Mouse (Mus musculus) liver, embryonic 16.5 days (tissue): ENCODE data around the gene Rab19. TPM values are rescaled to one million over a fixed set of nuclear protein-coding genes. Genes with fewer than 3 reads are reported as not detected.

Source experiments
- ATAC-seq: fragments of 200-750 bp; cut with Nextera tagmentation; 2 replicates; pipeline ENCODE4 v1.8.0; 2017; ENCODE audit warnings: low read depth, mild to moderate bottlenecking, moderate number of reproducible peaks, moderate library complexity
- H3K27ac ChIP-seq: fragments of 300-500 bp; sonication (generic); 2 replicates; pipeline ENCODE4 v1.5.1; 2014; ENCODE audit warnings: mild to moderate bottlenecking, low read length
- H3K27me3 ChIP-seq: fragments of 300-500 bp; sonication (generic); 2 replicates; pipeline ENCODE4 v1.6.1; 2014; ENCODE audit warnings: low read depth, low read length, mixed read lengths; ENCODE audit not compliant: control insufficient read depth, insufficient read depth
- H3K36me3 ChIP-seq: fragments of 300-500 bp; sonication (generic); 2 replicates; pipeline ENCODE4 v1.6.1; 2014; ENCODE audit warnings: mild to moderate bottlenecking; ENCODE audit not compliant: control insufficient read depth, insufficient read depth
- H3K4me1 ChIP-seq: fragments of 300-500 bp; sonication (generic); 2 replicates; pipeline ENCODE4 v1.6.1; 2014; ENCODE audit warnings: low read depth, low read length, mixed read lengths; ENCODE audit not compliant: control insufficient read depth
- H3K4me2 ChIP-seq: fragments of 300-500 bp; sonication (generic); 2 replicates; pipeline ENCODE4 v1.6.1; 2014; ENCODE audit warnings: low read depth, low read length, mixed read lengths
- H3K4me3 ChIP-seq: fragments of 300-500 bp; sonication (generic); 2 replicates; pipeline ENCODE4 v1.5.1; 2014; ENCODE audit warnings: low read depth, mild to moderate bottlenecking, low read length
- H3K9ac ChIP-seq: fragments of 300-500 bp; sonication (generic); 2 replicates; pipeline ENCODE4 v1.6.1; 2014; ENCODE audit warnings: low read depth, low read length
- H3K9me3 ChIP-seq: fragments of 300-500 bp; sonication (generic); replicated peaks from 2 replicates; pipeline ENCODE4 v1.6.1; 2016; ENCODE audit warnings: low read length; ENCODE audit not compliant: control insufficient read depth
- WGBS: fragments of 180-500 bp; shearing (Covaris S2); extraction: QIAGEN DNeasy Blood & Tissue Kit; methylation state at CpG from one replicate; pipeline ENCODE4 v1.1.7; 2014; ENCODE audit not compliant: insufficient replicate concordance; 5-methylcytosine and 5-hydroxymethylcytosine counted together
- polyA plus RNA-seq: library from polyadenylated mRNA; unstranded; fragments of >200 nt; fragmentation: Nextera tagmentation; extraction: Ambion mirVana; gene quantifications from 2 replicates; pipeline ENCODE4 v1.2.1, GENCODE M21; 2015

Rab19 gene
- polyA plus RNA-seq, 1 experiment from 2014 or later: 0.54 TPM

DNA sequence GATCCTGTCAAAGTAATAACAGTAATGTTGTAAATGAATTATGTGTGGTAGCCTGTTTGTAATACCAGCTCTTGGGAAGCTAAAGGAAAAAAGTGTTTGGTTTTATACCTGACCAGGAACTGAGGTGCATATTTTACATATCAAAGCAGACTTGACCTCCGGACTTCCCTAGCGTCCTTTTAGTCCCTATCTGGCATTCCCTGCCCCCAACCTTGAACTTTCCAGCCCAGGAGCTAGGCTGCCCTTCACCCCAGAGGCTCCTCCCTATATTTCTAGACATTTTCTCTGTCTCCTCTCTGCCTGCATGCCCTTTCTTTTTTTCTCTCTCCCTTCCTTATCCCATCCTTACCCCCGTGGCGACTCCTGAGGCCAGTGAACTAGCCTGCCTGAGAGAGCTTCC, 39.9 kb downstream of the Rab19 start:
- H3K4me3 ChIP-seq: peak overlapping the region; percentile 92; the same call in 1 of the 2 replicates
- peaks cover 53% of the 10 kb centered on the region for H3K4me1 ChIP-seq
- no peak overlapping the region for H3K27ac ChIP-seq

DNA sequence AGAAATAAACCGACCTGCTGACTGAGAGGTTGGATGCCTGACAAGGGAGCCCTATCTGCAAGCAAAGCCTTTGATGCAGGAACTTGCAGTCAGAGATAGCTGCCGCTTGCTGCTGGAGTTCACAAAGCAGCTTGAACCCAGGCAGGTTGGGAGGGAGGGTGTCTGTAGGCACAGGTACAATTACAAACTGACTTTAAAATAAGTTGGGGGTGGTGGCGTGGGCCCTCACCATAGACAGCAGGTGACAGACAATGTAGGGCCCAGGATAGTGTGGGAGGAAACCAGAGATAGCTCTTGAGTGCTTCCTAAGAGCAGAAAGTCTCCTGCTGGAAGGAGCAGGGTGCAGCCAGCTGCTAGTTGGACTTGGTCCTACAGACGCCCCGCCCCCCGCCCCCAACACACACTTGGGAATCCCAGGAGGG, 42.2 kb downstream of the Rab19 start:
- no peak overlapping the region for H3K4me3 ChIP-seq
- H3K4me2 ChIP-seq: peak overlapping the region; percentile 33
- no peaks in the 10 kb centered on the region for H3K9me3 ChIP-seq
- peak overlapping the region; percentile 50 for H3K9ac ChIP-seq
- H3K27me3 ChIP-seq: no peaks in the 10 kb centered on the region
- 39% methylated on average over 6 of the region's 6 CpGs for WGBS
- no peaks in the 10 kb centered on the region for H3K36me3 ChIP-seq
- H3K4me1 ChIP-seq: peaks cover 56% of the 10 kb centered on the region
- no peak for ATAC-seq
- H3K27ac ChIP-seq: peak overlapping the region; percentile 83

More for the DNA sequence above, 39.9 kb downstream of the Rab19 start:
- no peaks in the 10 kb centered on the region for H3K27me3 ChIP-seq
- H3K36me3 ChIP-seq: no peaks in the 10 kb centered on the region; the same call in 1 of the 2 replicates
- H3K9ac ChIP-seq: no peak overlapping the region
- no peak for ATAC-seq
- WGBS: 44% methylated on average over 4 of the region's 4 CpGs
- H3K4me2 ChIP-seq: peak overlapping the region; percentile 61; the same call in 1 of the 2 replicates
- no peaks in the 10 kb centered on the region for H3K9me3 ChIP-seq

DNA sequence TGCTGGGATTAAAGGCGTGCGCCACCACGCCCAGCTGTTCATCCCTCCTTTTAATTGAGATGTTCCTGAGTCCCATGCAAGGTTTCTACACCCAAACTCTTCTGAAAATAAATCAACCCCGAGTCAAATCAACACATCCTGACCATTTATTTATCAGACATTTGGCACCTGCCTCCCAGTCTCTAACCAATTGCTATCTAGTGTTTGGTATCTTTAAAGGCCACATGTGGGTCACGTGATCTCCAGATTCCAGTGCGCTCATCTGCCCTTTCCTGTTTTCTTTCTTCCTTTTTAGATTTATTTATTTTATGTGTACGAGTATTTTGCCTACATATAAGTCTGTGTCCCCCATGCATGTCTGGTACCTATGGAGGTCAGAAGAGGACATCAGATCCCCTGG, 42.7 kb downstream of the Rab19 start:
- H3K9me3 ChIP-seq: no peaks in the 10 kb centered on the region
- H3K27ac ChIP-seq: peak overlapping the region; percentile 83
- H3K27me3 ChIP-seq: no peaks in the 10 kb centered on the region
- peak; percentile 26 for ATAC-seq
- H3K9ac ChIP-seq: peak overlapping the region; percentile 23; the same call in 1 of the 2 replicates
- H3K36me3 ChIP-seq: no peaks in the 10 kb centered on the region
- 49% methylated on average over 7 of the region's 7 CpGs for WGBS
- H3K4me1 ChIP-seq: peaks cover 60% of the 10 kb centered on the region
- H3K4me2 ChIP-seq: peak overlapping the region; percentile 33
- no peak overlapping the region for H3K4me3 ChIP-seq

DNA sequence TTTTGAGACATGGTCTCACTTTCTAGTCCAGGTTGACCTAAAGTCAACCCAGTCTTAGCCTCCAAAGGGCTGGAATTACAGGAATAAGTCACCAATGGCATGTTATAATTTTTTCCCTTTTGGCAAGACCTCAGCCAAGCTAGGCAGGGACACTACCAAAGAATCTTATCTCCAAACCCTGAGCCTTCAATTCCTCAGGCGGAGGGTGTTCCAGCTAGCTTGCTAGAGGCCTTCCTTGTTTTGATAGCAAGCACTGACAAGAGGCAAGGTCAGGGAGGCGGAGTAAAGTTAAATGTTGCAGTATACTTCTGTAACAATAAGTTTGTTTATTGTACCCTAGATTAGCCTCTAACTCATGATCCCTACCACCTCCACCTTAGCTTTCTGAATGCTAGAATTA, 44.2 kb downstream of the Rab19 start:
- Histone ChIP-seq H3K4me1 (peaks cover 72% of the 10 kb centered on the region), H3K27me3 (no peaks in the 10 kb centered on the region), H3K9me3 (no peaks in the 10 kb centered on the region), H3K9ac (peak overlapping the region; percentile 37), H3K4me3 (no peak overlapping the region), H3K27ac (peak overlapping the region; percentile 86), H3K36me3 (no peaks in the 10 kb centered on the region), H3K4me2 (peak overlapping the region; percentile 23; the same call in 1 of the 2 replicates)
- ATAC-seq: peak; percentile 27
- WGBS: 30% methylated on average over 2 of the region's 2 CpGs

DNA sequence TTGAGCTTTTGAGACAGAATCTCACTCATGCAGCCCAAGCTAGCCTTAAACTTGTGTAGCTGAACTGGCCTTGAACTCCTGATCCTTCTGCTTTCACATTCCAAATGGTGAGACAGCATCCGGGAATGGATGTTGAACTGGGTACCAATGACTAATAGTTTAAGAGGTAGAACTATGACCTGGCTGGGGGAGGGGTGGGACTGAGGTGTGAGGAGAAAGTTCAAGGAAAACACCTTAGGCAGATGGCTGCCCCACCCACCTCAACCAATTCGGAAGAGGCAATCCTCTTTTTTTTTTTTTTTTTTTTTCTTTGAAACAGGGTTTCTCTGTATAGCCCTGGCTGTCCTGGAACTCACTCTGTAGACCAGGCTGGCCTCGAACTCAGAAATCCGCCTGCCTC, 45.8 kb downstream of the Rab19 start:
- ATAC-seq: no peak
- Histone ChIP-seq H3K9ac (0 out of 2 replicates have a peak overlapping the region, but pooled peaks have one; percentile 30), H3K27ac (peak overlapping the region; percentile 86), H3K27me3 (no peaks in the 10 kb centered on the region), H3K36me3 (no peaks in the 10 kb centered on the region), H3K4me2 (no peak overlapping the region), H3K4me1 (peaks cover 71% of the 10 kb centered on the region), H3K4me3 (no peak overlapping the region), H3K9me3 (no peaks in the 10 kb centered on the region)
- WGBS: 81% methylated on average over 4 of the region's 4 CpGs

DNA sequence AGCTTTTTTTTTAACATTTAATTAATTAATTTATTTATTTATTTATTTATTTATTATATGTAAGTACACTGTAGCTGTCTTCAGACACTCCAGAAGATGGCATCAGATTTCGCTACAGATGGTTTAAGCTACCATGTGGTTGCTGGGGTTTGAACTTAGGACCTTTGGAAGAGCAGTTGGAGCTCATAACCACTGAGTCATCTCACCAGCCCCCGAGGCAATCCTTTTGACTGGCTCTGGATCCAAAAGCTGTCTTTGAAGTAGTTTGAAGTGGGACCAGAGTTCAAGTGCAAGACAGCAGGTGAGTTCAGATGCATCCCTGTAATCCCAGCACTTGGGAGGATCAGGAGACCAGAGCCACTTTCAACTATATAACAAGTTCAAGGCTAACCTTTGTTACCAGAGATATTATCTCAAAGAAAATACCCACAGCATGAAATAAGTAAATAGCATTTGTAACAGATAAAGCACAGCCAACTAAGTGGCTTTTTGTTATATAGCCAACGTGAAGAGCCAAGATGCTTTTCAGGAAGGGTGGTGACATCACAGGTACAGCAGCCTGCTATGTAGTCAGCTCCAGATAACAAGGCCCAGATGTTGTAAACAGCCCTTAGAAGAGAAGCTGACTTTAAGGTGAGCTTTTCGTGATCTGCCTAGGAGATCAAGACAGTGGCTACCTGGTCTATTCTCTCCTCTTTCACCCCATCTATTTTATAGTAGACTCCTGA, 46.5 kb downstream of the Rab19 start:
- H3K36me3 ChIP-seq: no peaks in the 10 kb centered on the region
- no peaks in the 10 kb centered on the region for H3K9me3 ChIP-seq
- 54% methylated on average over 4 of the region's 4 CpGs for WGBS
- peak overlapping the region; percentile 94 for H3K27ac ChIP-seq
- H3K4me3 ChIP-seq: no peak overlapping the region
- peak overlapping the region; percentile 24; the same call in 1 of the 2 replicates for H3K4me2 ChIP-seq
- peaks cover 67% of the 10 kb centered on the region for H3K4me1 ChIP-seq
- no peaks in the 10 kb centered on the region for H3K27me3 ChIP-seq
- ATAC-seq: peak; percentile 39; the same call in 1 of the 2 replicates
- peak overlapping the region; percentile 44 for H3K9ac ChIP-seq

DNA sequence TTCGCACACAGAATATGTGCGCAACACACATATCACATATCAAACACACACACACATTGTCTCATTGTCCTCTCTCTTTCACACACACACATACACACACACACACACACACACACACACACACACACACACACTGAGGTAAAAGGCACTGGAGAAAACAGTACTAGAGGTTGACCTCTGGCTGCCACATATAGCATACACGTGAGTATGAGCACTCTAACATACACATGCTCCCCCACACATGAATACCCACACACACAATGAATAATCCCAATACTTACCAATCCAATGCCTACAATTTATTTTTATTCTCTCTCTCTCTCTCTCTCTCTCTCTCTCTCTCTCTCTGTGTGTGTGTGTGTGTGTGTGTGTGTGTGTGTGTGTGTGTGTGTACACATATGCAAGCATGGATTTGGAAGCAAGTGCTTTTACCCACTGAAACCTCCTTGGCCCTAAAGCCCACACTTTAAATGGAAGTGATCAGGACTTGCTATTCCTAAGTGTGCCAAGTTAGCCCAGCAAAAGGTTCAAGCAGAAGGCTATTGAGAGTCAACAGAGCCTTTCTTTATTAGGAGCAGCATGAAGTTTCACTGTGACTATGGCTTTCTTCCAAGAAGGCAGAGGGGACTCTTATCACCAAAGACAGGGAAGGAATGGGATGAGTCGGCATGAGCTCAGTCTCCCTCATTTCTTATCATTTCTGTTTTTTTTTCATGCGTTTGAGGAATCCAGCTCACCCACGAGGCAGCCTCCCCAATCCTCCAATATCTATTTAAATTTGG, 48.2 kb downstream of the Rab19 start:
- peak; percentile 78 for ATAC-seq
- no peaks in the 10 kb centered on the region for H3K27me3 ChIP-seq
- H3K4me3 ChIP-seq: no peak overlapping the region
- H3K9ac ChIP-seq: peak overlapping the region; percentile 62
- H3K4me1 ChIP-seq: peaks cover 55% of the 10 kb centered on the region
- H3K4me2 ChIP-seq: peak overlapping the region; percentile 43
- H3K36me3 ChIP-seq: no peaks in the 10 kb centered on the region
- peak overlapping the region; percentile 94 for H3K27ac ChIP-seq
- WGBS: 41% methylated on average over 6 of the region's 6 CpGs
- H3K9me3 ChIP-seq: no peaks in the 10 kb centered on the region

DNA sequence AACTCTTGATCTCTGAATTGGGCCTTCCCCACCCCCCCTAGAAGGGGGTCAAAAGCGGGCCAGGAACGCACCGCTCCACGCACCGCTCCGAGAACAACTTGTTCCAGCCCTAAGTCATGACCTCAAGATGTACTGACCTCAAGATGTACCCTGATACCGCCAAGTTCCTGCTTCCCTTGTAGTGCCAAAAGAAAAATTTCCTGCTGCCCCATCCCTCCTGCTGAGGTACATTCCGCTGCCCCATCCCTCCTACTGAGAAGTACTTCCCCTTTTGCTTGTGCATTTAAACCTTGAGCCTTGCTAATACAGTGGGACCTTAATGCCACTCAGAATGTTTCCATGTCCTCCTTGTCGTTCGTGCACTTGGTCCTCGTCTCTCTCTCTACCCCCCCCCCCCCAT, 49.7 kb downstream of the Rab19 start:
- no peak overlapping the region for H3K4me2 ChIP-seq
- H3K36me3 ChIP-seq: no peaks in the 10 kb centered on the region
- no peak overlapping the region for H3K9ac ChIP-seq
- no peaks in the 10 kb centered on the region for H3K9me3 ChIP-seq
- H3K4me1 ChIP-seq: peaks cover 60% of the 10 kb centered on the region
- WGBS: 70% methylated on average over 11 of the region's 11 CpGs
- H3K27ac ChIP-seq: peak overlapping the region; percentile 94
- no peak overlapping the region for H3K4me3 ChIP-seq
- ATAC-seq: no peak
- no peaks in the 10 kb centered on the region for H3K27me3 ChIP-seq

DNA sequence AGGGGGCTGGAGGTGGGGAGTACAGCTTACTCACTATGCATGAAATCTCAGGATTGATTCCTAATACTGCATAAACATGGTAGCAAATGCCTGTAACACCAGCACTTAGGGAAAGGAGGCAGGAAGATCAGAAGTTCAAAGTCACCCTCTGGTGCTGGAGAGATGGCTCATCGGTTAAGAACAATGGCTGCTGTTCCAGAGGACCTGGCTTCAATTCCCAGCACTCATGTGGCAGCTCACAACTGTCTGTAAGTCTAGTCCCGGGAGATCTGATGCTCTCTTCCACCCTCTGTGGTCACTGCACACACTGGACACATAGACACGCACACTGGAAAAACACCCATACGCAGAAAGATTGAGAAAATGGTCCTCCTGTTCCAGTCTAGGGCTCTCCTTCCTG, 52.2 kb downstream of the Rab19 start:
- H3K27me3 ChIP-seq: no peaks in the 10 kb centered on the region
- H3K4me3 ChIP-seq: no peak overlapping the region
- H3K4me2 ChIP-seq: no peak overlapping the region
- no peak for ATAC-seq
- H3K9ac ChIP-seq: no peak overlapping the region
- no peaks in the 10 kb centered on the region for H3K36me3 ChIP-seq
- peak overlapping the region; percentile 2; the same call in 1 of the 2 replicates for H3K27ac ChIP-seq
- H3K4me1 ChIP-seq: peaks cover 50% of the 10 kb centered on the region
- H3K9me3 ChIP-seq: no peaks in the 10 kb centered on the region
- 82% methylated on average over 4 of the region's 4 CpGs for WGBS
